Mouse (Mus musculus) erythroblast, embryonic 14.5 days (primary cell): ENCODE measurements around the gene Pacrg.

Source experiments
- GATA1 ChIP-seq: IDR thresholded peaks from 2 replicates; pipeline ENCODE4 v1.6.1; 2012; ENCODE audit warnings: low read length, inconsistent platforms, mixed read lengths
- TAL1 ChIP-seq: IDR thresholded peaks from 3 replicates; pipeline ENCODE4 v1.6.1; 2012; ENCODE audit warnings: low read length, inconsistent platforms, mixed read lengths

GRCm38 (mm10) chr17:10360738-10361137 is 479.4 kb downstream of the Pacrg start:
- TF ChIP-seq GATA1 (no peak), TAL1 (no peak)
